Mouse (Mus musculus): ENCODE data around the gene Lrp4. TPM values are rescaled to one million over a fixed set of nuclear protein-coding genes. Genes with fewer than 3 reads are reported as not detected.

Lrp4 gene
- polyA plus RNA-seq, 1 experiment from 2014 or later: 7.6 TPM

DNA sequence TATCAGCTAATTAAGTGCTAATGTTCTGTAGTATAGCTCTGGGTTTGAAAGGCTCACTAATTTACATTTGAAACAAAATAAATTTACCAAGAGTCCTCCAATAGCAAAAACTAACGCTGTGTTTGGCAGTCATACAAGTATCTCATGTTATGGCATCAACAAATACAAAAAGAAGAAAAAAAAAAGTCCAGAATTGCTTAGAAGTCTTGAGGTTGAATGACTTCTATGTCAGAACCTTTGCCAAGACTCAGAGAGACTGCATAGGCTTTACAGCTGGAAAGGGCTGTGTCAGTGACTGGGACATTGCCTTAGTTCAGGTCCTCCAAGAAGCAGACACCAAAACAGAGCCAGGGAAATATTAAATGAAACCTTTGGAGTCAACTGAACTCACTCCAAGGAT is 17.4 kb upstream of the Lrp4 start:
- no peak for TF ChIP-seq CTCF (IDR thresholded peaks at IDR 0.05; ENCODE audit: low read depth)
- no peak overlapping the region for H3K4me3 ChIP-seq (ENCODE audit: low read depth, low read length)
- H3K4me2 ChIP-seq: no peak overlapping the region
- no peaks in the 10 kb centered on the region for H3K27me3 ChIP-seq (ENCODE audit: insufficient read depth, low read length)
- 33% methylated on average over 1 of the region's 1 CpGs for WGBS
- DNase-seq (peak; percentile 78), ATAC-seq (ENCODE audit: insufficient read depth) (no peak)
- no peak overlapping the region for H3K27ac ChIP-seq (ENCODE audit: low read depth)
- H3K36me3 ChIP-seq (ENCODE audit: insufficient read depth): no peaks in the 10 kb centered on the region
- no peak overlapping the region for H3K9ac ChIP-seq
- no peaks in the 10 kb centered on the region for H3K9me3 ChIP-seq (ENCODE audit: low read depth, low read length)
- H3K4me1 ChIP-seq (ENCODE audit: insufficient read depth): peaks cover 11% of the 10 kb centered on the region; the same call in 1 of the 2 replicates

DNA sequence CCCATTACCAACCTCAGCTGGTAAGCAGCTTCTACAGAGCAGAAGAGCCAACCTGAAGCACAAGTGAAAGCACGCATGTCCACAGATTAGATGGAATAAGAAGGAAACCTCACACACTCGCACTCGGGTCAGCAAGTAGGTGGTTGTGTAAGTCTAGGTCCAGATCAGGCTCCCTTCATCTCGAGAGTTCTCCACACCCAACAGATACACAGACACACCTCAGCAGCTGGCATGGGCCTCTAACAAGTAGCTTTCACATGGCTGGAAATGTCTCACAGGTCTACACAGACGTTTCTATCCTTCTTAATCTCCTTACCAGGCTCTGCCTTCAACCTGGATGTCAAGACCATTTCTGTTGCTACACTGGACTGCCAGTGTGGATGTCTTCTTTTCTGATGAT is 16.6 kb upstream of the Lrp4 start:
- 71% methylated on average over 5 of the region's 5 CpGs for WGBS
- no peak for TF ChIP-seq CTCF (IDR thresholded peaks at IDR 0.05; ENCODE audit: low read depth)
- peaks cover 11% of the 10 kb centered on the region; the same call in 1 of the 2 replicates for H3K4me1 ChIP-seq (ENCODE audit: insufficient read depth)
- no peaks in the 10 kb centered on the region for H3K9me3 ChIP-seq (ENCODE audit: low read depth, low read length)
- no peaks in the 10 kb centered on the region for H3K36me3 ChIP-seq (ENCODE audit: insufficient read depth)
- DNase-seq (no peak), ATAC-seq (ENCODE audit: insufficient read depth) (no peak)
- no peaks in the 10 kb centered on the region for H3K27me3 ChIP-seq (ENCODE audit: insufficient read depth, low read length)
- H3K9ac ChIP-seq: no peak overlapping the region
- no peak overlapping the region for H3K27ac ChIP-seq (ENCODE audit: low read depth)
- no peak overlapping the region for H3K4me3 ChIP-seq (ENCODE audit: low read depth, low read length)
- H3K4me2 ChIP-seq: no peak overlapping the region

DNA sequence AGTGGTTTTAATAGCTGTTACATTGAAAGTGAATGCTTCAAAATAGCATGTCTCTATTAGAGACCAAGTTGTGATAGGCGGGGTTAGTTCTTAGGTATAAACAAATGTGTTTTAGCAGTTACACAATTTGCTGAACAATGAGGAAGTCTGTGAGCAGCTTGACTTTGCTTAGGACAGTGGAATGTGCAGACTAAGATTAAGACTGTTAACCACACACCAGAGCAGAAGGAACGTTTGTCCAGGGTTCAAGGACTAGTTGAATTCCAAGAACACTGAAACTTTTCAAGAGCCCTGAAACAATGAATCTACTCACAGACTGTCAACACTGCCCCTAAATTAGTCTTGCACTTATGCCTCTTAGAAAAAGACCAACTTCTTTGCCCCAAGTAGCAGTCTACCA is 15.6 kb upstream of the Lrp4 start:
- DNase-seq (peak; percentile 52), ATAC-seq (ENCODE audit: insufficient read depth) (peak; percentile 22; the same call in 1 of the 2 replicates)
- Histone ChIP-seq H3K4me1 (ENCODE audit: insufficient read depth) (peaks cover 11% of the 10 kb centered on the region; the same call in 1 of the 2 replicates), H3K9ac (no peak overlapping the region), H3K9me3 (ENCODE audit: low read depth, low read length) (no peaks in the 10 kb centered on the region), H3K4me3 (ENCODE audit: low read depth, low read length) (no peak overlapping the region), H3K36me3 (ENCODE audit: insufficient read depth) (no peaks in the 10 kb centered on the region), H3K27ac (ENCODE audit: low read depth) (no peak overlapping the region), H3K27me3 (ENCODE audit: insufficient read depth, low read length) (no peaks in the 10 kb centered on the region), H3K4me2 (no peak overlapping the region)
- no peak for TF ChIP-seq CTCF (IDR thresholded peaks at IDR 0.05; ENCODE audit: low read depth)
- 54% methylated on average over 2 of the region's 2 CpGs for WGBS

DNA sequence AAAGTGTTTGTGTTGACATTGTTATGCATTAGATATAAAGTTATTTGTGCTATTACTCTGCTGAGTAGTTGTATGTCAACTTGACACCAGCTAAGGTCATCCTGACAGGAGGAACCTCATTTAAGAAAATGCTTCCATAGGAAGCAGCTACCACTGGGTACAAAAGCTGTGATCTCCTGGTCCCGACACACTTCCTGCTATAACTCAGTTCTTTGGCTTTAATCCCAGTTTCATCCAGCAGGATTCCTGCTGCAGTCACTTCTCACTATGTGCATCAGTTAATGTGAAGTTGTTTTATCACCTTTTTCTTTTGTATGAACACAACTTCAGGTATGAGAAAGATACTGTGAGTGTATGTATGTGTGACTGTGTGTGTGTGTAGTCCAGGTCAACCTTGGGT is 15.1 kb upstream of the Lrp4 start:
- H3K27ac ChIP-seq (ENCODE audit: low read depth): peak overlapping the region; percentile 59; the same call in 1 of the 2 replicates
- 9% methylated on average over 1 of the region's 1 CpGs for WGBS
- no peak overlapping the region for H3K4me3 ChIP-seq (ENCODE audit: low read depth, low read length)
- no peak for TF ChIP-seq CTCF (IDR thresholded peaks at IDR 0.05; ENCODE audit: low read depth)
- H3K36me3 ChIP-seq (ENCODE audit: insufficient read depth): no peaks in the 10 kb centered on the region
- peaks cover 11% of the 10 kb centered on the region; the same call in 1 of the 2 replicates for H3K4me1 ChIP-seq (ENCODE audit: insufficient read depth)
- no peaks in the 10 kb centered on the region for H3K27me3 ChIP-seq (ENCODE audit: insufficient read depth, low read length)
- no peak overlapping the region for H3K4me2 ChIP-seq
- ATAC-seq (ENCODE audit: insufficient read depth) (no peak), DNase-seq (peak; percentile 68)
- no peak overlapping the region for H3K9ac ChIP-seq
- no peaks in the 10 kb centered on the region for H3K9me3 ChIP-seq (ENCODE audit: low read depth, low read length)

DNA sequence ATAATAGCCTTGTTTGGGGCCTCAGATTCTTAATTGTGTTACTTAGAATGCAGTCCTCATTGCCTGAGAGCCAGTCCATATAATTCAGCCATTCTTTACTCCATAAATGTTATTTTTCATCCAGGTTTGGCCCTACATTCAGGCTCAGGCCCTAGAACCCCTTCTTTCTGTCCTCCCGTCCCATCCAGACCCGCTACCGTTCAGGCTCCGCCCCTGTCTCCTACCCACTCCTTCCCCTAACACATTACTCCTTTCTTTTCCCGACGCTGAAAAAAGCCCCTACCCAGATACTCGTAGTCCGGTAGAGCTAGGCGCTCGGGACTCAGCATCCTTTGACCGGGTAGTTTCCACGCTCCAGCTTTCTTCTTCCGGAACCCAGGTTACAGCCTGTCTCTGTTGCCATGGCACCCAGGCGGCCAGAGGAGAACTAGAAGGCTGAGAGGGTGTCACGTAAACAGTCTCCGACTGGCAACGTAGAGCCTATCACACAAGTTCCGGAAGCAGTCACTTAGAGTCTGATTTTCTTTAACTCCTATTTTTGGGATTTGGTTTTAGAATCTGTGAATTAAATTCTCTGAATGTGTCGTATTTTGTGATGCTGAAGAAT is 12.9 kb upstream of the Lrp4 start, which contains the start of gene 1110051M20Rik:
Gene 1110051M20Rik (minus strand): TSS at position 419 of the 607 bp plus-strand sequence.
- Histone ChIP-seq H3K4me1 (ENCODE audit: insufficient read depth) (0 out of 2 replicates have a peak, but pooled peaks cover 4% of the 10 kb centered on the region), H3K4me3 (ENCODE audit: low read depth, low read length) (peak within 1 kb of the TSS; percentile 63), H3K4me2 (peak within 1 kb of the TSS; percentile 73), H3K27me3 (ENCODE audit: insufficient read depth, low read length) (no peaks in the 10 kb centered on the region), H3K27ac (ENCODE audit: low read depth) (0 out of 2 replicates have a peak within 1 kb of the TSS, but pooled peaks have one; percentile 34), H3K9ac (peak within 1 kb of the TSS; percentile 44), H3K9me3 (ENCODE audit: low read depth, low read length) (no peaks in the 10 kb centered on the region), H3K36me3 (ENCODE audit: insufficient read depth) (no peaks in the 10 kb centered on the region)
- DNase-seq: peak; percentile 96
- TF ChIP-seq CTCF (IDR thresholded peaks at IDR 0.05; ENCODE audit: low read depth): no peak
- under 1% methylated on average over 19 of the region's 19 CpGs for WGBS
- ATAC-seq (ENCODE audit: insufficient read depth): peak; percentile 87

DNA sequence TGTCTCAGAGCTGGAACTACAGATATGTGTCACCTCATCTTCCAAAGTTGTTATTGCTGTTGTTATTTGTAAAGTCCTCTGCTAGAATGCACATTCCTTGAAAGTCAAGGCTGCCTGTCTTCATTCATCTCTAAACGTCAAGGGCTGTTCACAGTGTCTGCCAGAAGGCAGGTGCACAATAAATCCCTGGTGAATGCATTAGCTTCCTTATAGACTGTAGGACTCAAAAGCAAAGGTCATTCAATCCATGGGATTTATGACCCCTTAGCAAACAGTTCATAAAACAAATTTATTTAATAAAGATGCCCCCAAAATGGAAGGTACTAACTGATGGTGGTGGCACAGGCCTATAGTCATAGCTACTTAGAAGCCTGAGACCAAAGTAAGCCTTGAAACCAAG is 7.6 kb upstream of the Lrp4 start:
- no peak overlapping the region for H3K4me2 ChIP-seq
- ATAC-seq (ENCODE audit: insufficient read depth): no peak
- H3K27ac ChIP-seq (ENCODE audit: low read depth): no peak overlapping the region
- 60% methylated on average over 1 of the region's 1 CpGs for WGBS
- no peaks in the 10 kb centered on the region for H3K9me3 ChIP-seq (ENCODE audit: low read depth, low read length)
- H3K4me3 ChIP-seq (ENCODE audit: low read depth, low read length): no peak overlapping the region
- no peak for TF ChIP-seq CTCF (IDR thresholded peaks at IDR 0.05; ENCODE audit: low read depth)
- no peak for DNase-seq
- no peaks in the 10 kb centered on the region for H3K27me3 ChIP-seq (ENCODE audit: insufficient read depth, low read length)
- no peaks in the 10 kb centered on the region for H3K36me3 ChIP-seq (ENCODE audit: insufficient read depth)
- H3K4me1 ChIP-seq (ENCODE audit: insufficient read depth): no peaks in the 10 kb centered on the region
- H3K9ac ChIP-seq: no peak overlapping the region

DNA sequence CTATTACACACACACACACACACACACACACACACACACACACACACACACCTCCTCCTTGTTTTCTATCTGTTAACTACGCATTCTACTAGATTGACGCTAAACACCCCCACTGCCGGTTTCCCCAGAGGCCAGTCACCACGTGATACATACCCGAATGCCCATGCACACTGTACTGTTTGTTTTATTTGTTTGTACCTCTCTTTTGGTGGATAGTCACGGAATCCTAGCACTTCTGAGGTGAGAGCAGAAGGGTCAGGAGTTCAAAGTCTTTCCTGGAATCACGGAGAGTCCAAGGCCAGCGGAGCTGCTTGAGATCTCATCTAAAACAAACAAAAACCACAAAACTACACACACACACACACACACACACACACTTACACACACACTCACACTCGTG is 7.0 kb upstream of the Lrp4 start:
- Histone ChIP-seq H3K4me3 (ENCODE audit: low read depth, low read length) (no peak overlapping the region), H3K4me1 (ENCODE audit: insufficient read depth) (no peaks in the 10 kb centered on the region), H3K36me3 (ENCODE audit: insufficient read depth) (no peaks in the 10 kb centered on the region)

More for the DNA sequence above, 7.0 kb upstream of the Lrp4 start:
- no peak for DNase-seq
- Histone ChIP-seq H3K9ac (no peak overlapping the region), H3K27ac (ENCODE audit: low read depth) (no peak overlapping the region), H3K9me3 (ENCODE audit: low read depth, low read length) (no peaks in the 10 kb centered on the region), H3K27me3 (ENCODE audit: insufficient read depth, low read length) (no peaks in the 10 kb centered on the region), H3K4me2 (no peak overlapping the region)
- no peak for ATAC-seq (ENCODE audit: insufficient read depth)
- WGBS: 45% methylated on average over 9 of the region's 9 CpGs
- no peak for TF ChIP-seq CTCF (IDR thresholded peaks at IDR 0.05; ENCODE audit: low read depth)
